Mouse (Mus musculus) neural tube, embryonic 13.5 days (tissue): Measurements from ENCODE around the gene Wfdc13. TPM values are rescaled to one million over a fixed set of nuclear protein-coding genes. Genes with fewer than 3 reads are reported as not detected.

ENCODE experiments used
- ATAC-seq: fragments of 200-750 bp; cut with Nextera tagmentation; 2 replicates; pipeline ENCODE4 v1.8.0; 2017; ENCODE audit warnings: low read depth, mild to moderate bottlenecking, moderate TSS enrichment, moderate library complexity
- H3K27ac ChIP-seq: fragments of 300-500 bp; sonication (generic); replicated peaks from 2 replicates; pipeline ENCODE4 v1.5.1; 2015; ENCODE audit warnings: moderate library complexity, mild to moderate bottlenecking, inconsistent platforms
- H3K27me3 ChIP-seq: fragments of 300-500 bp; sonication (generic); 2 replicates; pipeline ENCODE4 v1.6.1; 2015; ENCODE audit warnings: mild to moderate bottlenecking, inconsistent platforms
- H3K36me3 ChIP-seq: fragments of 300-500 bp; sonication (generic); 2 replicates; pipeline ENCODE4 v1.6.1; 2015; ENCODE audit warnings: mild to moderate bottlenecking, inconsistent platforms
- H3K4me1 ChIP-seq: fragments of 300-500 bp; sonication (generic); replicated peaks from 2 replicates; pipeline ENCODE4 v1.6.1; 2015; ENCODE audit warnings: inconsistent platforms
- H3K4me2 ChIP-seq: fragments of 300-500 bp; sonication (generic); 2 replicates; pipeline ENCODE4 v1.6.1; 2015; ENCODE audit warnings: inconsistent platforms, mild to moderate bottlenecking, moderate library complexity
- H3K4me3 ChIP-seq: fragments of 300-500 bp; sonication (generic); 2 replicates; pipeline ENCODE4 v1.5.1; 2015; ENCODE audit warnings: mild to moderate bottlenecking, inconsistent platforms
- H3K9ac ChIP-seq: fragments of 300-500 bp; sonication (generic); 2 replicates; pipeline ENCODE4 v1.6.1; 2015; ENCODE audit warnings: moderate library complexity, mild to moderate bottlenecking, inconsistent platforms
- H3K9me3 ChIP-seq: fragments of 300-500 bp; sonication (generic); 2 replicates; pipeline ENCODE4 v1.6.1; 2016; ENCODE audit warnings: inconsistent platforms
- WGBS: fragments of 180-500 bp; shearing (Covaris S2); methylation state at CpG from one replicate; pipeline ENCODE4 v1.1.7; 2015; 5-methylcytosine and 5-hydroxymethylcytosine counted together
- polyA plus RNA-seq: library from polyadenylated mRNA; unstranded; fragments of >200 nt; fragmentation: Nextera tagmentation; extraction: Ambion mirVana; gene quantifications from 2 replicates; pipeline ENCODE4 v1.2.1, GENCODE M21; 2015

Gene Wfdc13
- polyA plus RNA-seq: not detected in 2 replicates

- Histone ChIP-seq H3K36me3 (no peaks in the 10 kb centered on the region), H3K9ac (no peak within 1 kb of the TSS), H3K27me3 (no peaks in the 10 kb centered on the region), H3K27ac (no peak within 1 kb of the TSS), H3K4me1 (no peaks in the 10 kb centered on the region), H3K4me2 (no peak within 1 kb of the TSS), H3K9me3 (no peaks in the 10 kb centered on the region), H3K4me3 (no peak within 1 kb of the TSS)
- no peak for ATAC-seq
- WGBS: 75% methylated on average over 3 of the region's 3 CpGs
Measured at GRCm38 (mm10) chr2:164684807-164685206, at the start of gene Wfdc13. Gene Wfdc13, plus strand, starts transcription at chr2:164685107.

- Histone ChIP-seq H3K4me2 (no peak overlapping the region), H3K36me3 (no peaks in the 10 kb centered on the region), H3K4me3 (no peak overlapping the region), H3K9me3 (no peaks in the 10 kb centered on the region), H3K9ac (no peak overlapping the region), H3K27ac (no peak overlapping the region), H3K27me3 (no peaks in the 10 kb centered on the region), H3K4me1 (no peaks in the 10 kb centered on the region)
- 80% methylated on average over 9 of the region's 9 CpGs for WGBS
- no peak for ATAC-seq
Measured at GRCm38 (mm10) chr2:164635266-164635665, 49.6 kb upstream of the Wfdc13 start.

- WGBS: 90% methylated on average over 3 of the region's 3 CpGs
- Histone ChIP-seq H3K27ac (no peak within 1 kb of the TSS), H3K36me3 (no peaks in the 10 kb centered on the region), H3K9ac (no peak within 1 kb of the TSS), H3K4me3 (no peak within 1 kb of the TSS), H3K4me1 (no peaks in the 10 kb centered on the region), H3K27me3 (no peaks in the 10 kb centered on the region), H3K9me3 (no peaks in the 10 kb centered on the region), H3K4me2 (no peak within 1 kb of the TSS)
- ATAC-seq: no peak
Measured at GRCm38 (mm10) chr2:164638696-164639095, 46.2 kb upstream of the Wfdc13 start, which contains the start of gene Wfdc16. Gene Wfdc16, minus strand, starts transcription at chr2:164638796.

- WGBS: 70% methylated on average over 7 of the region's 7 CpGs
- no peaks in the 10 kb centered on the region for H3K36me3 ChIP-seq
- no peak overlapping the region for H3K9ac ChIP-seq
- H3K4me3 ChIP-seq: no peak overlapping the region
- no peaks in the 10 kb centered on the region for H3K4me1 ChIP-seq
- no peaks in the 10 kb centered on the region for H3K27me3 ChIP-seq
- H3K27ac ChIP-seq: no peak overlapping the region
- H3K9me3 ChIP-seq: no peaks in the 10 kb centered on the region
- no peak overlapping the region for H3K4me2 ChIP-seq
- ATAC-seq: no peak
Measured at GRCm38 (mm10) chr2:164641129-164641528, 43.8 kb upstream of the Wfdc13 start.

- no peaks in the 10 kb centered on the region for H3K36me3 ChIP-seq
- no peak overlapping the region for H3K4me2 ChIP-seq
- no peak for ATAC-seq
Measured at GRCm38 (mm10) chr2:164641881-164642673, 42.8 kb upstream of the Wfdc13 start.

GRCm38 (mm10) chr2:164655858-164656257 is 29.0 kb upstream of the Wfdc13 start, which contains the start of gene Wfdc10:
Gene Wfdc10, plus strand, starts transcription at chr2:164656046.
- 17% methylated on average over 11 of the region's 11 CpGs for WGBS
- Histone ChIP-seq H3K9me3 (no peaks in the 10 kb centered on the region), H3K4me3 (no peak within 1 kb of the TSS), H3K27me3 (no peaks in the 10 kb centered on the region), H3K9ac (no peak within 1 kb of the TSS), H3K36me3 (no peaks in the 10 kb centered on the region), H3K4me1 (no peaks in the 10 kb centered on the region), H3K27ac (no peak within 1 kb of the TSS), H3K4me2 (no peak within 1 kb of the TSS)
- no peak for ATAC-seq

More at GRCm38 (mm10) chr2:164641881-164642673, 42.8 kb upstream of the Wfdc13 start:
- H3K9ac ChIP-seq: no peak overlapping the region
- H3K4me1 ChIP-seq: no peaks in the 10 kb centered on the region
- H3K9me3 ChIP-seq: no peaks in the 10 kb centered on the region
- WGBS: 74% methylated on average over 13 of the region's 13 CpGs
- H3K27me3 ChIP-seq: no peaks in the 10 kb centered on the region
- no peak overlapping the region for H3K27ac ChIP-seq
- H3K4me3 ChIP-seq: no peak overlapping the region

GRCm38 (mm10) chr2:164656483-164656882 is 28.4 kb upstream of the Wfdc13 start, which contains the start of gene Wfdc9:
Gene Wfdc9, minus strand, starts transcription at chr2:164656583.
- H3K9ac ChIP-seq: no peak within 1 kb of the TSS
- no peak within 1 kb of the TSS for H3K4me2 ChIP-seq
- no peaks in the 10 kb centered on the region for H3K27me3 ChIP-seq
- WGBS: 85% methylated on average over 9 of the region's 9 CpGs
- H3K36me3 ChIP-seq: no peaks in the 10 kb centered on the region
- ATAC-seq: no peak
- no peak within 1 kb of the TSS for H3K27ac ChIP-seq
- no peaks in the 10 kb centered on the region for H3K9me3 ChIP-seq
- no peaks in the 10 kb centered on the region for H3K4me1 ChIP-seq
- no peak within 1 kb of the TSS for H3K4me3 ChIP-seq

- Histone ChIP-seq H3K4me2 (no peak overlapping the region), H3K36me3 (no peaks in the 10 kb centered on the region), H3K27ac (no peak overlapping the region), H3K4me1 (no peaks in the 10 kb centered on the region), H3K9ac (no peak overlapping the region), H3K9me3 (no peaks in the 10 kb centered on the region), H3K4me3 (no peak overlapping the region), H3K27me3 (no peaks in the 10 kb centered on the region)
- ATAC-seq: no peak
- 92% methylated on average over 7 of the region's 7 CpGs for WGBS
Measured at GRCm38 (mm10) chr2:164664851-164665250, 20.1 kb upstream of the Wfdc13 start.

- no peak for ATAC-seq
- no peak overlapping the region for H3K9ac ChIP-seq
- H3K27ac ChIP-seq: no peak overlapping the region
- H3K4me3 ChIP-seq: no peak overlapping the region
- H3K4me1 ChIP-seq: no peaks in the 10 kb centered on the region
- no peaks in the 10 kb centered on the region for H3K9me3 ChIP-seq
- no peak overlapping the region for H3K4me2 ChIP-seq
- no peaks in the 10 kb centered on the region for H3K27me3 ChIP-seq
- H3K36me3 ChIP-seq: no peaks in the 10 kb centered on the region
- 81% methylated on average over 5 of the region's 5 CpGs for WGBS
Measured at GRCm38 (mm10) chr2:164670261-164670660, 14.6 kb upstream of the Wfdc13 start.

DNA sequence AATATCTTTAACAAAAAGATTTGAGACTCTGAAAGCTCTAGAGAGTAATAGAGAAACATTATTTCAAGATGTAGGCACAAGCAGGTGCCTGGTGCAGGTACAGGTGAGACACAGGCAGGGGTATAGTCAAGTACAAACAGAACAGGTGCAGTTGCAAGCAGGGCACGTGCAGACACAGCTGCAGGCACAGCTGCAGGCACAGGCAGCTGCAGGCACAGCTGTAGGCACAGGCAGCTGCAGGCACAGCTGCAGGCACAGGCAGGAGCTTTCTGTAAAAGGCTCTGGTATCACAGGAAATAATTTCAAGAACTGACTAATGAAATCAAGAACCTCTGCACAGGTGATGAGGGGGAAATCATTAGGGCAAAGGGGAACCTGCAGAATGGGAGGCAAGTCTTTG is 14.0 kb upstream of the Wfdc13 start:
- H3K36me3 ChIP-seq: no peaks in the 10 kb centered on the region
- no peak overlapping the region for H3K4me3 ChIP-seq
- H3K9me3 ChIP-seq: no peaks in the 10 kb centered on the region
- H3K4me1 ChIP-seq: no peaks in the 10 kb centered on the region
- no peak for ATAC-seq
- H3K27ac ChIP-seq: no peak overlapping the region
- 36% methylated on average over 1 of the region's 1 CpGs for whole genome bisulfite sequencing
- no peak overlapping the region for H3K9ac ChIP-seq
- H3K27me3 ChIP-seq: no peaks in the 10 kb centered on the region
- no peak overlapping the region for H3K4me2 ChIP-seq

DNA sequence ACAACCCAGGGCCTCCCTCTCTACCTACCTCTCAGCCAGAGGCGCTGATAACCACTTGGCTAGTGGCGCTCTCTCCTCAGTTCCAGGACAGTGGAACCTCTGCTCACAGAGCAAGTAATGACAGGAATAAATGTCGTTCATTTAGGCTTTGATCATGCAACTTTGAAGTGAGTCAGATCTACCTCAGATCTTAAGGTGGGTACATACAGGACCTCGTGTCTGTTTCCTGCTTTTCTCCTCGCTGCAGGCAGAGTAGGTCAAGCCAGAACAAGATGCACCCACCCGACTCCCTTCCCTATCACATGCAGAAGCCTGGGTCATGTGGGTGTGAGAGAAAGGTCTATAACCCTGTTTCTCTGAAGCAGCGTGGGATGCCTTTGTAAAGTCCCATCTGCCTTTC is 10.9 kb upstream of the Wfdc13 start, which contains the start of gene Wfdc11:
Wfdc11 (minus strand) TSS at position 101 of the 400 bp plus-strand sequence.
- Histone ChIP-seq H3K27ac (no peak within 1 kb of the TSS), H3K9ac (no peak within 1 kb of the TSS), H3K4me1 (peaks cover 4% of the 10 kb centered on the region; the same call in 1 of the 2 replicates), H3K9me3 (no peaks in the 10 kb centered on the region), H3K4me2 (no peak within 1 kb of the TSS), H3K36me3 (no peaks in the 10 kb centered on the region), H3K27me3 (no peaks in the 10 kb centered on the region), H3K4me3 (no peak within 1 kb of the TSS)
- ATAC-seq: no peak
- WGBS: 84% methylated on average over 7 of the region's 7 CpGs

GRCm38 (mm10) chr2:164676103-164676502 is 8.8 kb upstream of the Wfdc13 start:
- H3K9me3 ChIP-seq: no peaks in the 10 kb centered on the region
- no peak overlapping the region for H3K27ac ChIP-seq
- H3K4me2 ChIP-seq: no peak overlapping the region
- H3K27me3 ChIP-seq: no peaks in the 10 kb centered on the region
- H3K4me1 ChIP-seq: peaks cover 9% of the 10 kb centered on the region
- ATAC-seq: no peak
- no peak overlapping the region for H3K4me3 ChIP-seq
- WGBS: 79% methylated on average over 7 of the region's 7 CpGs
- H3K9ac ChIP-seq: no peak overlapping the region
- no peaks in the 10 kb centered on the region for H3K36me3 ChIP-seq
